Comparison of ENCODE assay signal across 7 mouse cellular contexts in the genomic region with DNA sequence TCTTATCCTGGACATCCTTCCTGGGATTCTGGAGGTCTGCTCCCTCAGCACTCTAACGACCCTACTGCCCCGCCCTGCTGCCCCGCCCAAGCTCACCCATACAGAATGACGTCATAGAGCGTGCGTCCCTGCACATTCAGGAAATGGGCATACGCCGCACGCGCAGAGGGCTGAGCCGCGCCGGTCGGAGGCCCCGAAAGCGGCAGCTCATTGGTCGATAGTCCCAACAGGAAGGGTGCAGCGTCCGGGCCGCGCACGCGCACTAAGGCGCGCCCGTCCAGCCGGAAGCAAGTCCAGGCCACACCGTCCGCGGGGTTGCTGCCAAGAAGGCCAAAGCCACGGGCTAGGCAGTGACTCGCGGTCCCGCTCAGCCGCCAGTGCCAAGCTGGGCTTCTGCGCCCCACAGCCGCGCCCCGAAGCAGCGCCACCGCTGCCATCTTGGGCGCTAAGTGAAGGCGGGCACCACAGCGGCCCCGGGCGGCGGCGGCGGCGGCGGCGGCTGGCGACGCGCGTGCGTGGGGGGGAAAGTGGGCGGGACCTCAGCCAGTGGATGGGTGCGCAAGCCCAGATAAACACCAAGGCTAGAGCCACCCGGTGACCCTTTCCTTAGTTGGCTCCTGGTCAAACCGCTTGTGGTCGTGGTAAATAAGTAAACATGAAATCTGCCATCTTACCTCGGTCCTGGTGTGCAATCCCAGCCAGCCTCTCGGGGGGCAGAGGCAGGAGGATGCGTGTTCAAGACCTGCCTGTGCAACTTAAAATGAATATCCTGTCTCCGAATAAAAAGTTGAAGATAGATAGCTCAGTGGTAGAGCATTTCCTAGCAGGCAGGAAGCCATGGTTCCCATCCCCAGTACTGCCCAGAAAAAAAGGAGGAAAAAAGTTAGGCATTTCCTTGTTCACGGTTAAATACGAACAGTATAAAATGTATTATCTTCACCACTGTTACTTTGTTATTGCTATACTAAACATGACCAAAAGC. TPM values are rescaled to one million over a fixed set of nuclear protein-coding genes. Genes with fewer than 3 reads are reported as not detected.
DNase-seq lines count a peak whose midpoint lies in the region; ATAC-seq and TF ChIP-seq lines count a peak whose summit lies in the region.

Gene Iba57, minus strand, starts transcription at position 485 of the 982 bp plus-strand sequence.

- no peaks in the 10 kb centered on the region for H3K36me3 ChIP-seq in embryonic facial prominence, embryonic 11.5 days (replicated peaks; ENCODE audit: control insufficient read depth, insufficient read depth, low read depth, low read length)
- H3K36me3 ChIP-seq in kidney, adult 2 months (ENCODE audit: control insufficient read depth, insufficient read depth, low read length): no peaks in the 10 kb centered on the region
- H3K36me3 ChIP-seq in limb, embryonic 12.5 days: peaks cover 1% of the 10 kb centered on the region; the same call in 1 of the 2 replicates
- 0 out of 2 replicates have a peak, but pooled peaks cover 1% of the 10 kb centered on the region for H3K36me3 ChIP-seq in midbrain, embryonic 15.5 days (replicated peaks)
- H3K36me3 ChIP-seq in spleen, adult 2 months (ENCODE audit: control insufficient read depth, insufficient read depth, low read length): peaks cover 3% of the 10 kb centered on the region; the same call in 1 of the 2 replicates

- peak within 1 kb of the TSS; percentile 89 for H3K27ac ChIP-seq in embryonic facial prominence, embryonic 11.5 days (replicated peaks; ENCODE audit: low read depth, low read length)
- H3K27ac ChIP-seq in kidney, adult 2 months (ENCODE audit: insufficient read depth, low read depth, low read length): peak within 1 kb of the TSS; percentile 99
- peak within 1 kb of the TSS; percentile 98 for H3K27ac ChIP-seq in limb, embryonic 12.5 days
- H3K27ac ChIP-seq in midbrain, embryonic 15.5 days: peak within 1 kb of the TSS; percentile 100
- H3K27ac ChIP-seq in spleen, adult 2 months (ENCODE audit: insufficient read depth, low read length): peak within 1 kb of the TSS; percentile 99

- peak within 1 kb of the TSS; percentile 41 for H3K4me2 ChIP-seq in embryonic facial prominence, embryonic 11.5 days (ENCODE audit: low read depth, low read length)
- peak within 1 kb of the TSS; percentile 64 for H3K4me2 ChIP-seq in limb, embryonic 12.5 days
- H3K4me2 ChIP-seq in midbrain, embryonic 15.5 days: peak within 1 kb of the TSS; percentile 75

- no peak for TF ChIP-seq POLR2A in kidney, adult 2 months (IDR thresholded peaks at IDR 0.05; ENCODE audit: low read depth, low read length)
- TF ChIP-seq POLR2A in spleen, adult 2 months (IDR thresholded peaks at IDR 0.05; ENCODE audit: low read depth, low read length): peak; percentile 86

- H3K27me3 ChIP-seq in embryonic facial prominence, embryonic 11.5 days (ENCODE audit: control insufficient read depth, insufficient read depth, low read length): no peaks in the 10 kb centered on the region
- no peaks in the 10 kb centered on the region for H3K27me3 ChIP-seq in kidney, adult 2 months (replicated peaks; ENCODE audit: control insufficient read depth, insufficient read depth, low read length)
- H3K27me3 ChIP-seq in limb, embryonic 12.5 days: no peaks in the 10 kb centered on the region
- H3K27me3 ChIP-seq in midbrain, embryonic 15.5 days (replicated peaks): no peaks in the 10 kb centered on the region
- no peaks in the 10 kb centered on the region for H3K27me3 ChIP-seq in spleen, adult 2 months (ENCODE audit: control insufficient read depth, insufficient read depth, low read length)

- H3K4me1 ChIP-seq in embryonic facial prominence, embryonic 11.5 days (ENCODE audit: control insufficient read depth, insufficient read depth, low read length): no peaks in the 10 kb centered on the region
- peaks cover 5% of the 10 kb centered on the region; the same call in 1 of the 2 replicates for H3K4me1 ChIP-seq in kidney, adult 2 months (ENCODE audit: control insufficient read depth, insufficient read depth, low read length)
- H3K4me1 ChIP-seq in limb, embryonic 12.5 days (replicated peaks): peaks cover 7% of the 10 kb centered on the region
- peaks cover 19% of the 10 kb centered on the region for H3K4me1 ChIP-seq in midbrain, embryonic 15.5 days
- no peaks in the 10 kb centered on the region for H3K4me1 ChIP-seq in spleen, adult 2 months (ENCODE audit: control insufficient read depth, insufficient read depth, insufficient read length)

- peak within 1 kb of the TSS; percentile 79 for H3K4me3 ChIP-seq in embryonic facial prominence, embryonic 11.5 days (ENCODE audit: low read depth, low read length)
- peak within 1 kb of the TSS; percentile 86 for H3K4me3 ChIP-seq in kidney, adult 2 months (ENCODE audit: insufficient read depth, low read depth, low read length)
- peak within 1 kb of the TSS; percentile 78 for H3K4me3 ChIP-seq in limb, embryonic 12.5 days (replicated peaks)
- peak within 1 kb of the TSS; percentile 94 for H3K4me3 ChIP-seq in midbrain, embryonic 15.5 days
- peak within 1 kb of the TSS; percentile 95 for H3K4me3 ChIP-seq in spleen, adult 2 months (ENCODE audit: extremely low read depth, insufficient read depth, insufficient read length)

- TF ChIP-seq CTCF in kidney, adult 2 months (conservative IDR thresholded peaks at IDR 0.05; ENCODE audit: insufficient read depth, insufficient read length, low read depth, low read length): no peak
- no peak for TF ChIP-seq CTCF in spleen, adult 2 months (IDR thresholded peaks at IDR 0.05; ENCODE audit: extremely low read depth, insufficient read depth, insufficient read length, insufficient replicate concordance)

- H3K9ac ChIP-seq in embryonic facial prominence, embryonic 11.5 days (replicated peaks; ENCODE audit: low read length): peak within 1 kb of the TSS; percentile 88
- H3K9ac ChIP-seq in limb, embryonic 12.5 days (replicated peaks): peak within 1 kb of the TSS; percentile 89
- H3K9ac ChIP-seq in midbrain, embryonic 15.5 days: peak within 1 kb of the TSS; percentile 95

- 3% methylated on average over 67 of the region's 68 CpGs for WGBS in embryonic facial prominence, embryonic 11.5 days
- WGBS in kidney, adult 2 months: 3% methylated on average over 67 of the region's 68 CpGs
- WGBS in limb, embryonic 12.5 days: 3% methylated on average over 68 of the region's 68 CpGs
- 3% methylated on average over 68 of the region's 68 CpGs for WGBS in midbrain, embryonic 15.5 days
- 2% methylated on average over 68 of the region's 68 CpGs for WGBS in spleen, adult 2 months

- peak; percentile 98 for DNase-seq in adrenal gland, postnatal 14 days
- peak; percentile 98 for DNase-seq in embryonic facial prominence, embryonic 11.5 days (ENCODE audit: low spot score)
- DNase-seq in heart, adult 18-20 months: peak; percentile 97 to 99
- peak; percentile 99 for DNase-seq in kidney, adult 2 months
- peak; percentile 95 to 97 for DNase-seq in spleen, adult 2 months (ENCODE audit: low read depth in 1 of 2, low spot score in 2 of 2)

- H3K9me3 ChIP-seq in embryonic facial prominence, embryonic 11.5 days (replicated peaks; ENCODE audit: control insufficient read depth, low read length): no peaks in the 10 kb centered on the region
- H3K9me3 ChIP-seq in limb, embryonic 12.5 days: no peaks in the 10 kb centered on the region
- H3K9me3 ChIP-seq in midbrain, embryonic 15.5 days: no peaks in the 10 kb centered on the region

- ATAC-seq in embryonic facial prominence, embryonic 11.5 days (replicated peaks; ENCODE audit: insufficient number of reproducible peaks, low FRiP score, low TSS enrichment, low read depth): peak; percentile 98
- peak; percentile 99 for ATAC-seq in limb, embryonic 12.5 days (ENCODE audit: insufficient number of reproducible peaks, insufficient read depth, low FRiP score, low TSS enrichment, low read depth)
- peak; percentile 99 for ATAC-seq in midbrain, embryonic 15.5 days (replicated peaks)

RNA-seq across cellular contexts. Expression of gene Iba57, which starts in this region (rescaled TPM):
- 18.3 and 19.4 TPM in 2 replicates for total RNA-seq in adrenal gland, postnatal 14 days (2021)
- polyA plus RNA-seq in embryonic facial prominence, embryonic 11.5 days (2014; fragmentation: Nextera tagmentation; extraction: Ambion mirVana): 1.5 and 2.6 TPM in 2 replicates
- total RNA-seq in heart, adult 18-20 months (2021): 10 to 100 TPM; 17.6 to 19.6 TPM
- polyA plus RNA-seq in kidney, adult 2 months (2012; rRNA removed): 8.3 and 8.8 TPM in 2 replicates
- polyA plus RNA-seq in limb, embryonic 12.5 days (2016; fragmentation: Nextera tagmentation; extraction: Ambion mirVana): 4.5 and 5.0 TPM in 2 replicates
- polyA plus RNA-seq in midbrain, embryonic 15.5 days (2015; fragmentation: Nextera tagmentation; extraction: Ambion mirVana): 7.2 and 8.7 TPM in 2 replicates
- 6.3 and 6.5 TPM in 2 replicates for polyA plus RNA-seq in spleen, adult 2 months (2012; rRNA removed)

Comparison
In these comparisons a context has a peak if more than half of its experiments do, and no peak if none do; other contexts are left out.
1. Peak in every context shown above with its lines: DNase-seq, ATAC-seq, H3K4me3 ChIP-seq and H3K27ac ChIP-seq.